Mouse (Mus musculus): Measurements from ENCODE around the gene Slc9a3. TPM values are rescaled to one million over a fixed set of nuclear protein-coding genes. Genes with fewer than 3 reads are reported as not detected.

Slc9a3 gene
- total and polyA plus RNA-seq, 2 experiments from 2014 or later: 0.67 TPM; not detected in 1

DNA sequence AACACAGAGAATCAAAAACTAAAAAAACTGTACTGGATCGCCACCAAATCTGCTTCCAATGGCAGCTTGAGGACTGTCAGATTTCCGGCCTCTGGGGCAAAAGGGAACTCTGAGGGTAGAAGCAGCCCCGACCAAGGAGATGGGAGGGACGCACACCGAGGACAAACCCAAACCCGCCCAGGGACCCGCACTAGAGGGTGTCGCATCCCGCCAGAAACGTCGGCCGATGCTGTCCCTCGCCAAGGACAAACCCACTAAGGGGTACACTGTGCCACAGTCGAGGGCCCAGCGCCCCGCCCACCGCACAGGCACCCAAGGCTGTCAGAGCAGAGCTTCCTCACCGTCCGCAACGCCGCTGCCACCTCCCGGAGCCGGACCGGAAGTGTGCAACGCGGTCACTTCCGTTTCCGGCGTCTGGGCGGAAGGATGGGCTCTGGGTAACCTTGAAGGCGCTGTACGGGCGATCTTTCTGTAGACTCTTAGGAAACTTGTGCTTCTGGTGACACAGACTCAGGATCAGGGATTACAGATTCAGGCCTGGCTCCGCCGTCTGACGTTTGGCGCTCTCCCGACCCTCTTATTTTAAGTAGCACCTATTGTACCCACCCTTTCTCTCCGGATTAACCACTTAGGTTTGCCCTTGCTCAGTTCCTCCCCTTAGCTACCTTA, 87.2 kb downstream of the Slc9a3 start, which contains the start of gene Exoc3:
Gene Exoc3, minus strand, starts transcription at position 416 of the 669 bp plus-strand sequence.
- Histone ChIP-seq H3K4me1 (ENCODE audit: control insufficient read depth, insufficient read depth) (peaks cover 23% of the 10 kb centered on the region), H3K27ac (ENCODE audit: low read depth) (peak within 1 kb of the TSS; percentile 99), H3K9me3 (replicated peaks; ENCODE audit: control insufficient read depth, low read length) (no peaks in the 10 kb centered on the region), H3K36me3 (replicated peaks; ENCODE audit: control insufficient read depth, insufficient read depth, low read length) (peaks cover 17% of the 10 kb centered on the region), H3K4me3 (ENCODE audit: low read depth, low read length) (peak within 1 kb of the TSS; percentile 88), H3K9ac (replicated peaks; ENCODE audit: low read depth, low read length) (peak within 1 kb of the TSS; percentile 86), H3K4me2 (ENCODE audit: low read depth, low read length) (peak within 1 kb of the TSS; percentile 79), H3K27me3 (ENCODE audit: control insufficient read depth, insufficient read depth, low read length) (no peaks in the 10 kb centered on the region)
- peak; percentile 89 for DNase-seq (ENCODE audit: low spot score)
- ATAC-seq (ENCODE audit: insufficient read depth, low read depth): peak; percentile 98
- WGBS: under 1% methylated on average over 39 of the region's 39 CpGs
- TF ChIP-seq CTCF (IDR thresholded peaks at IDR 0.05; ENCODE audit: low read depth) (peak; percentile 16; the same call in 1 of the 2 replicates), EP300 (IDR thresholded peaks at IDR 0.05; ENCODE audit: low read depth) (peak; percentile 79)

DNA sequence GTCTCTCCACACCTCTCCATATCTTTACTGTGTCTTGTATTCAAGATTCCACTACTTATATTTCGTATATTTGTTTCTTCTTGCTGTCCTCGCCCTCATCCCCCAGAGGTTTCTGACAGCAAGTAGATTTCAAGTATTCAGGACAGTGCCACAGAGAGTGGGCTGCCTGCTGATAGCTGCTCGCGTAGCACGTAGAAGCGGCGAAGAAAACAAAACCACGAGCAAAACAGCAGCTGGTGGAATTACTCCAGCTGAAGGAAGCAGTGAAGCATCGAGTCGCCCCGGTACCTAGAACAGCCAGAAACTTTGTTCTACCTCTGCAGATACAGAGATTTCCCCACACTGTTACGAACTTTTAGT, 87.7 kb downstream of the Slc9a3 start:
- DNase-seq (ENCODE audit: low spot score): no peak
- 17% methylated on average over 12 of the region's 12 CpGs for WGBS
- peak; percentile 48 for ATAC-seq (ENCODE audit: insufficient read depth, low read depth)

DNA sequence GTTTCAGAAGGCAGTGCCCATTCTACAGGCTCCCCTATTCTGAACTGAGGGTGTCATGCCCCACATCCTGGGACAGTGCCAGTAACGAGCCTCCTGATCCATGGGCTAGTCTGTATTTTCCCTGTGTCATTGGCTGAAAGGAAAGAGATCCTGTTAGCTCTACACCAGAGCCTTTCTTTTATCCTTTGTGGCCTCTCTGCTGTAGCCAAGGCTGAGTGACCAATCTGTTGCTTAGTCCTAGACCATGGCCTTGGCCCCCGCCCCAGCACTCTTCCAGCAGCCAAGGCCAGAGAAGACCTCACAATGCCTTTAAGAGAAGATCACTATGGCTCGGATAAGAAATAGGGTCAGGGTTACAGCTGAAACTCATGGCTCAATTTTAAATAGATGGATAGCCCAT, 97.2 kb downstream of the Slc9a3 start:
- TF ChIP-seq EP300 (IDR thresholded peaks at IDR 0.05; ENCODE audit: low read depth) (no peak), CTCF (IDR thresholded peaks at IDR 0.05; ENCODE audit: low read depth) (no peak)
- no peaks in the 10 kb centered on the region for H3K36me3 ChIP-seq (replicated peaks; ENCODE audit: control insufficient read depth, insufficient read depth, low read length)
- no peaks in the 10 kb centered on the region for H3K4me1 ChIP-seq (ENCODE audit: control insufficient read depth, insufficient read depth)
- ATAC-seq (ENCODE audit: insufficient read depth, low read depth): no peak
- no peak overlapping the region for H3K4me3 ChIP-seq (ENCODE audit: low read depth, low read length)
- no peak overlapping the region for H3K4me2 ChIP-seq (ENCODE audit: low read depth, low read length)
- no peak overlapping the region for H3K9ac ChIP-seq (replicated peaks; ENCODE audit: low read depth, low read length)
- WGBS: 72% methylated on average over 3 of the region's 3 CpGs
- no peak overlapping the region for H3K27ac ChIP-seq (ENCODE audit: low read depth)
- DNase-seq (ENCODE audit: low spot score): no peak
- no peaks in the 10 kb centered on the region for H3K9me3 ChIP-seq (replicated peaks; ENCODE audit: control insufficient read depth, low read length)
- no peaks in the 10 kb centered on the region for H3K27me3 ChIP-seq (ENCODE audit: control insufficient read depth, insufficient read depth, low read length)

More for the DNA sequence above, 87.7 kb downstream of the Slc9a3 start:
- Histone ChIP-seq H3K4me3 (ENCODE audit: low read depth, low read length) (peak overlapping the region; percentile 88), H3K4me1 (ENCODE audit: control insufficient read depth, insufficient read depth) (peaks cover 23% of the 10 kb centered on the region), H3K27ac (ENCODE audit: low read depth) (peak overlapping the region; percentile 99), H3K9ac (replicated peaks; ENCODE audit: low read depth, low read length) (peak overlapping the region; percentile 86), H3K9me3 (replicated peaks; ENCODE audit: control insufficient read depth, low read length) (no peaks in the 10 kb centered on the region), H3K27me3 (ENCODE audit: control insufficient read depth, insufficient read depth, low read length) (no peaks in the 10 kb centered on the region), H3K4me2 (ENCODE audit: low read depth, low read length) (peak overlapping the region; percentile 79), H3K36me3 (replicated peaks; ENCODE audit: control insufficient read depth, insufficient read depth, low read length) (peaks cover 11% of the 10 kb centered on the region)
- TF ChIP-seq CTCF (IDR thresholded peaks at IDR 0.05; ENCODE audit: low read depth): no peak
- peak; percentile 24; the same call in 1 of the 2 replicates for TF ChIP-seq EP300 (IDR thresholded peaks at IDR 0.05; ENCODE audit: low read depth)

Other genes starting within 250 kb of the Slc9a3 start
- 2.6 and 9.8 TPM in 2 replicates for gene Trip13, start 183.7 kb upstream of the Slc9a3 start, total RNA-seq (2014; rRNA removed; ENCODE audit: low replicate concordance)
- gene Trip13, start 183.7 kb upstream of the Slc9a3 start, polyA plus RNA-seq (2015; fragmentation: Nextera tagmentation; extraction: Ambion mirVana): 8.0 and 8.8 TPM in 2 replicates
- gene Brd9, start 183.6 kb upstream of the Slc9a3 start, total RNA-seq (2014; rRNA removed; ENCODE audit: low replicate concordance): 41.9 and 43.3 TPM in 2 replicates
- 28.4 and 29.3 TPM in 2 replicates for gene Brd9, start 183.6 kb upstream of the Slc9a3 start, polyA plus RNA-seq (2015; fragmentation: Nextera tagmentation; extraction: Ambion mirVana)
- gene Zdhhc11, start 157.6 kb upstream of the Slc9a3 start, total RNA-seq (2014; rRNA removed; ENCODE audit: low replicate concordance): not detected in 2 replicates
- gene Zdhhc11, start 157.6 kb upstream of the Slc9a3 start, polyA plus RNA-seq (2015; fragmentation: Nextera tagmentation; extraction: Ambion mirVana): not detected in 2 replicates
- 12.6 and 16.9 TPM in 2 replicates for gene Tppp, start 112.0 kb upstream of the Slc9a3 start, total RNA-seq (2014; rRNA removed; ENCODE audit: low replicate concordance)
- 4.2 and 5.8 TPM in 2 replicates for gene Tppp, start 112.0 kb upstream of the Slc9a3 start, polyA plus RNA-seq (2015; fragmentation: Nextera tagmentation; extraction: Ambion mirVana)
- gene Cep72, start 59.2 kb upstream of the Slc9a3 start, total RNA-seq (2014; rRNA removed; ENCODE audit: low replicate concordance): 3.9 and 5.5 TPM in 2 replicates
- gene Cep72, start 59.2 kb upstream of the Slc9a3 start, polyA plus RNA-seq (2015; fragmentation: Nextera tagmentation; extraction: Ambion mirVana): 4.5 and 4.8 TPM in 2 replicates
- gene Exoc3, start 87.3 kb downstream of the Slc9a3 start, total RNA-seq (2014; rRNA removed; ENCODE audit: low replicate concordance): 47.0 and 62.8 TPM in 2 replicates
- gene Exoc3, start 87.3 kb downstream of the Slc9a3 start, polyA plus RNA-seq (2015; fragmentation: Nextera tagmentation; extraction: Ambion mirVana): 55.5 and 57.4 TPM in 2 replicates
- gene Ahrr, start 170.9 kb downstream of the Slc9a3 start, total RNA-seq (2014; rRNA removed; ENCODE audit: low replicate concordance): 4.9 and 7.6 TPM in 2 replicates
- 2.3 TPM in 2 replicates for gene Ahrr, start 170.9 kb downstream of the Slc9a3 start, polyA plus RNA-seq (2015; fragmentation: Nextera tagmentation; extraction: Ambion mirVana)
- gene Pdcd6, start 196.1 kb downstream of the Slc9a3 start, total RNA-seq (2014; rRNA removed; ENCODE audit: low replicate concordance): 60.3 and 112 TPM in 2 replicates
- 90.3 and 90.8 TPM in 2 replicates for gene Pdcd6, start 196.1 kb downstream of the Slc9a3 start, polyA plus RNA-seq (2015; fragmentation: Nextera tagmentation; extraction: Ambion mirVana)
- gene Sdha, start 228.8 kb downstream of the Slc9a3 start, total RNA-seq (2014; rRNA removed; ENCODE audit: low replicate concordance): 401 and 402 TPM in 2 replicates
- 912 and 960 TPM in 2 replicates for gene Sdha, start 228.8 kb downstream of the Slc9a3 start, polyA plus RNA-seq (2015; fragmentation: Nextera tagmentation; extraction: Ambion mirVana)
- 6.4 and 7.2 TPM in 2 replicates for gene Ccdc127, start 228.9 kb downstream of the Slc9a3 start, total RNA-seq (2014; rRNA removed; ENCODE audit: low replicate concordance)
- gene Ccdc127, start 228.9 kb downstream of the Slc9a3 start, polyA plus RNA-seq (2015; fragmentation: Nextera tagmentation; extraction: Ambion mirVana): 43.5 and 46.5 TPM in 2 replicates
- 25.5 and 26.0 TPM in 2 replicates for gene Lrrc14b, start 242.5 kb downstream of the Slc9a3 start, total RNA-seq (2014; rRNA removed; ENCODE audit: low replicate concordance)
- gene Lrrc14b, start 242.5 kb downstream of the Slc9a3 start, polyA plus RNA-seq (2015; fragmentation: Nextera tagmentation; extraction: Ambion mirVana): 25.2 and 32.2 TPM in 2 replicates

Data from heart, postnatal 0 days (tissue).